Mouse (Mus musculus): ENCODE data around the gene Kmt2a.

DNA sequence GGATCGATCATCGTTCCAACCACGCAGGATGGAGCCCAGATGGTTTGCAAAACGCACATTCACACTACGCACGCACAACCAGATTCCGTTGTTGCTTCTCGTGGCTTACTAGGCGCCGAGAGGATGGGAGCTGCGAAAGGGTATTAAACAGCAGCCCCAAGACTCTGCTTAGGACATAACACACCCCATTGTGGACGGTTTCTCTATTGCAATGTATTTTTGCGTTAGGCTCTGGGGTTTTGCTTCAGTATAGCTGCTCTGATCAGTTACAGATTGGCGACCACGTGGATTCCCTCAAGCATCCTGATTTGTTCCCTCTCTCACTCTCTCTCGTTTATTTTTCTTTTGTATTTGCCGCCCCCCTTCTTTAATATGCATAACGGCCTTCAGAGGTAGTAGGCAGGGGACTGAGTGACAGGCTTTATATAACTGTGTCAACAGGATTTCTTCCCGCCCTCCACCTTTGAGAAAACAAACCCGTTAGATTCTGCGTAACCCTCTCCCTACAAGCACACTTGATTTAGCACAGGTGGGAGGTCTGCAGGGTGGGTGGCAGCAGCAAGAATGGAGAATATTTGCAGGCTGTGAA lies 2.0 kb upstream of the Kmt2a start:
- TF ChIP-seq CTCF (IDR thresholded peaks at IDR 0.05; ENCODE audit: control insufficient read depth, insufficient read depth, insufficient read length) (no peak), CEBPB (IDR thresholded peaks at IDR 0.05; ENCODE audit: low read depth) (no peak), MYOD1 (IDR thresholded peaks at IDR 0.05; ENCODE audit: control insufficient read depth, insufficient read length, low read depth) (no peak), MYOG (IDR thresholded peaks at IDR 0.05; ENCODE audit: control insufficient read depth, extremely low read depth, insufficient read length) (no peak), MAX (IDR thresholded peaks at IDR 0.05) (no peak), USF1 (IDR thresholded peaks at IDR 0.05; ENCODE audit: low read depth) (no peak), FOSL1 (IDR thresholded peaks at IDR 0.05; ENCODE audit: insufficient read depth, low read length, poor library complexity, severe bottlenecking) (no peak)

Measured in C2C12 (cell line).